ENCODE assay signal across 17 mouse cellular contexts in genomic region chr5:126954634-126955033, GRCm38 (mm10).
"Had no signal": no experiment of that assay in that cellular context is flagged by ENCODE, and none has a peak within 500 bp of the region (broad histone marks: within the 10 kb centered on the region; RNA-seq: fewer than 3 reads in every experiment).

No protein-coding gene starts in this region.

- DNase-seq: lung, adult 2 months; lung, postnatal 14 days; lung, postnatal 36 days; right cerebral cortex, postnatal 14 days; right cerebral cortex, postnatal 4 days; spleen, adult 18-20 months; thymus, adult 18-20 months; thymus, postnatal 14 days; thymus, postnatal 36 days had no signal

- H3K9ac ChIP-seq: lung, embryonic 15.5 days; midbrain, embryonic 13.5 days; midbrain, embryonic 15.5 days; neural tube, embryonic 12.5 days had no signal

- H3K36me3 ChIP-seq: lung, embryonic 15.5 days; midbrain, embryonic 13.5 days; midbrain, embryonic 15.5 days; neural tube, embryonic 12.5 days had no signal

- H3K4me2 ChIP-seq: lung, embryonic 15.5 days; midbrain, embryonic 11.5 days; midbrain, embryonic 13.5 days; midbrain, embryonic 15.5 days; neural tube, embryonic 12.5 days had no signal

- H3K4me3 ChIP-seq: lung, embryonic 15.5 days; megakaryocyte, embryonic 14.5 days; midbrain, embryonic 13.5 days; midbrain, embryonic 15.5 days; neural tube, embryonic 12.5 days had no signal

- H3K27me3 ChIP-seq: lung, embryonic 15.5 days; megakaryocyte, embryonic 14.5 days; midbrain, embryonic 13.5 days; midbrain, embryonic 15.5 days; neural tube, embryonic 12.5 days had no signal

- ATAC-seq: lung, postnatal 0 days; midbrain, embryonic 13.5 days; midbrain, embryonic 15.5 days had no signal

- H3K27ac ChIP-seq: lung, embryonic 15.5 days; macrophage; midbrain, embryonic 13.5 days; midbrain, embryonic 15.5 days; neural tube, embryonic 12.5 days had no signal

- H3K9me3 ChIP-seq: lung, embryonic 15.5 days; midbrain, embryonic 13.5 days; midbrain, embryonic 15.5 days; neural tube, embryonic 12.5 days had no signal

- H3K4me1 ChIP-seq: lung, embryonic 15.5 days; megakaryocyte, embryonic 14.5 days; midbrain, embryonic 13.5 days; midbrain, embryonic 15.5 days; neural tube, embryonic 12.5 days had no signal
